Mouse (Mus musculus) skeletal muscle tissue, adult 2 months (tissue): ENCODE results near the gene Alg14.

ENCODE experiments used
- DNase-seq: peaks from one replicate; pipeline ENCODE4 v3.0.0-alpha.2; 2012; ENCODE audit warnings: low read depth, low spot score

The Alg14 gene

DNA sequence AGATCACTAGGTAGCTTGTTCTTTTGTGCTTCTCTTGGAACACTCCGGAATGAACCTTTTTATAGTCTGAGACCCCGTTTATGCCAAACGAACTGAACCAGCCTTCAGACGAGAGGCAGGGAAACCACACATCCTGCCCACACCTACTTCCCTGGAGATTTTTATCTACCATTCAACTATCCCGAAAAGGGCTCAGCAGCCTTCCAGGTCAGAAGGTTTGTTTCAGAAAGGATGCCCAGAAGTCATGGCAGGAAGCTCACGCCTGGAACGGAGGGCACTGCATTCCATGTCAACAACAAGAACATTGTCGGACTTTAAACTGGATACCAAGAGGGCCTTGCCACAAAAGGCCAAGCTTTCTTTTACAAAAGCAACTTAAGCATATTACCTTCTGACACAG lies 73.6 kb downstream of the Alg14 start:
- DNase-seq, result no peak

DNA sequence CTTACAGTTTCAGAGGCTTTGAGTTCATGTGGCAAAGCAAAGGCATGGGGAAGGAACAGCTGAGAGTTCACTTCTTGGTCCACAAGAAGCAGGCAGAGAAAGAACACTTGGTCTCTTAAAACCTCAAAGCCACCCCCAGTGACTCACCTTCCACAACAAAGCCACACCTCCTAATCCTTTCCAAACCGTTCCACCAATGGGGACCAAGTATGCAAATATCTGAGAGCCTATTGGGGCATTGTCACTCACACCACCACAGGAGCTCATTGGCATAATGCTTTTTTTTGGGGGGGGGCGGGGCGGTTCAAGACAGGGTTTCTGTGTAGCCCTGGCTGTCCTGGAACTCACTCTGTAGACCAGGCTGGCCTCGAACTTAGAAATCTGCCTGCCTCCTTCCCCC lies 77.0 kb downstream of the Alg14 start:
- no peak for DNase-seq

DNA sequence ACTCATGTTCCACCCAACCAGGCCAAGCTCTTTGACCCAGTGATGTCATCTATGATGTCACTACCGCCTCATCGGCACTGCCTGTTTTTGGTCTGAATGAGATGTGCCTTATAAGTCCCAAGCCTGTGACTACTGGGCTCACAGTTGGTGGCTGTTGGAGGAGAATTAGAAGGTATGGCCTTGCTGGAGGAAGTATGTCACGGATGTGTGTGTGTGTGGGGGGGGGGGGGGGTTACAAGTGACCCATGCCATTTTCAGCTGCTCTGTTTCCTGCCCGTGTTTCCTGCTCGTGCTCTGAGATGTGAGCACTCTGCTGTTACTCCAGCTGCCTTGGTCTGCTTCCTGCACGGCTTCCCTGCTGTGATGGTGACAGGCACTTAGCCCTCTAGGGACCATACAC lies 77.9 kb downstream of the Alg14 start:
- peak; percentile 52 for DNase-seq

DNA sequence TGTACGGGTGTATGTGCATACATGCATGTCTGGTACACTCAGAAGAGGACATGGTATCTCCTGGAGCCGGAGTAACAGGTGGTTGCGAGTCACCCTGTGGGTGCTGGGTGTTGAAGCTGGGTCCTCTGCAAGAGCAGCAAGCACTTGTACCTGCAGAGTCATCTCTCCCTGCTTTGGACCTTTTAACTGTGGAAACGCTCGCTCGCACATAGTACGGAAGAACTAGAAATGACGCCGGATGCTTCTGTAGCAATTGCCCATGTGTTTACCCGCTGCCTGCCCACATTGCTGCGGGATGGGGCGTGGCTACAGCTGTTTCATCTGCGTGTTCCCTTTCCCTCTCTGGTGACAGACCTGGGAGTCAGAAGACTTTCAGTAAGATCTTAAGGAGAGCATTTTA lies 78.7 kb downstream of the Alg14 start:
- no peak for DNase-seq

DNA sequence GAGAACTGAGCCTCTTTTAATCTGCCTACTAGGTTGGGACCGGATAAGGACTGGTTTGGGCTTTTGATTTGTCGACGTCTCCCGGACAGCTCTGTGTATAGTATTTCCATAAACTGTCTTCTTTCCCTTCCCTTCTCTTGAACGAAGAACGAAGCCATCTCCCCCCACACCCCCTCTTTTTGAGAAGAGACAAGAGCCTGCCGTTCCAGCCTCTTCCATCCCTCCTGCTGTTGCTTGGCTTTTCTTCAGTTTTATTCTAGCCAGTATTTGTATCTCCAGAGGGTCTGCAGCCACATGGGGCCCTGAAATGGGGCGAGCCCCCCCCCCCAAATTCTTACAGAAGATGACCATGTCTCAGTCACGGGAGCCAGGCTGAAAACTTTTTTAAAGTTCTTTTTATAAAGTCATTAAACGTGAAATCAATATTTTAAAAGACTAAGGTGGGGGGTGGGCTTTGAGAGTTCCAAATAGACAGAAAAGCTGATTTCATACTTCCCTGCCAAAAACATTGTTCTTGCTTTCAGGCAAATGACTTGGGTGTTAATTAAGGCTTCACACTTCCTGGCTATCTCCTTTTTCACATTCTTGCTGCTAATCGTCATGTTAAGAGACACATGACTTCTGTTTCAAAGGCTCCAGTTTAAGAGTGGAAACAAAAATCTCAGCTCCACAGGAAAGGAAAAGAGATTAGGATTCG lies 79.4 kb downstream of the Alg14 start:
- DNase-seq, result no peak

DNA sequence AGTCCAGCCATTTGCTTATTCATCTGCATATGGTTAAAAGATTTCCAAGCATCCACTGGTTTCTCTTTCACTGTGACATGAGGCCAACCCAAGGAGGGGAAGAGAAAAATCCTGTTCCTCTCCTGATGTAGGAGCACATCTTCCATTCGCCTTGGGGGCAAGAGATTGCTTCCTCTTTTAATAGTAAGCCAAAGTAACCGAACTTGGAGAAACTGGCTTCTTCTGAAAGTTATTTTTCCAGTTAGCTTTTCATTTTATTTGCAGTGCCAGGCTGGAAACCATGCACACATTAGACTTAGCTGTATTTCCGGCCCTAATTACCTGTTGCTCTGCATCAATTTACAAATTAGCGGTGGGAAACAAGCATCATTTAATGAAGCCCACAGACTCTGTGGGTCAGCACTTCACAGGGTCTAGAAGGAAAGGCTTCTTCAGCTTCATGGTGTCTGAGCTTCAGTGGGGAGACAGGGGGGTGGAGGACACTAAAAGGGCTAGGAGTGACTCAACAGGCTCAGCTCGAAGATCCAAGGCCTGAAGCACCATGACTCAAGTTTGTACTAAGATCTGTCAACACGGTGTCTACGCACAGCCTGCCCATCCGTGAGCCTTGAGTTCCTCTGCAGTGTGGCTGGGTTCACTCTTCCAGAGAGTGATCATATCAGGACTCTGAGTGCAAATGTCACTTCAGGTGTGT lies 80.1 kb downstream of the Alg14 start:
- no peak for DNase-seq

DNA sequence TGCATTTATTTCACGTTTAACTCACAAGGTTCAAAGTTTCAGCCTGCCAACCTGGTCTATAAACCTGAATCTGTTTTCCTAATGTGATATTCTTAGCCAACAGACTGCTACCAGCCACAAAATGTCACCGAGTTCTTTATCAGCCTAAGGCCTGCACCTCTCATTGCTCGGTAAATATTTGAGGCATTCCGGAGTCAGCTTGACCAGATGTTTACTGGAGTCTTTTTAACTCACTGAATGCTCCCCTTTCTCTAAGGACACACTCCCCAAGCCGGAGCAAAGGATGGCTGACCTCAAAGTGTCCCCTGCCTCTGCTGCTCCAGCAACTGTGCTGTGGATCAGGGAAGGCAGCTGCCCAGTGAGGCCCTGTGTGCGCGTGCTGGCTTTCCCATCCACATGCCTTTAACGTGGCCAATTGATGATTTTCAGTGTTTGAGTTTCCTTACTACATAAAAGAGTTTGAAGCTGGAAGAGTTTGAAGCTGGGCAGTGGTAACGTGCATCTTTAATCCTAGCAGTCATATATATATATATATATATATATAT lies 82.4 kb downstream of the Alg14 start:
- no peak for DNase-seq

DNA sequence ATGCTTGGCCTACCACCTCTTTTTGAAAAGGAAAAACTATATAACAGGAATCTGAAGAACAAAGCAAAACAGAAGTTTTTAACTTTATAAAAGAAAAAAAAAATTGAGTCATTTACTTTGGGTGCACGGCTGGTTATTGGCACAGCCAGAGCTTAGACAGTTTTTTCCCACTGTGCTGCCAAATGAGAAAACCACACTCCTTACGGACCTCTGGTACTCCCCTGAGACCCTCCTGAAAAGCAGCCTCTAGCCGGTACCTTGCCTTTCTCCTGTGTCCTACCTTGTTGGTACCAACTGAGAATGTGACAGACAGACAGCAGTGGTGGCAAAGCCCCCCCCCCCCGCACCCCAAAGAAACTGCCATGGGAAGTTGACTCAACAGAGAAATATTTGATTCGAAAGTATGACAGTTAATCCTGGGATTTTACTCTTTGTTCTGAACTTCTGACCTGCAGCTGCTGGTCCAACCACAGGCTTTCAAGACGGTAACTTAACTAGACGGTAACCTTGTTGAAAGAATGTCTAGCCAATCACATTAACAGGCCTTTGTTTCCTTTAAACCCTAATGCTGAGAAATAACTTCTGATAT lies 84.1 kb downstream of the Alg14 start:
- DNase-seq, result no peak

DNA sequence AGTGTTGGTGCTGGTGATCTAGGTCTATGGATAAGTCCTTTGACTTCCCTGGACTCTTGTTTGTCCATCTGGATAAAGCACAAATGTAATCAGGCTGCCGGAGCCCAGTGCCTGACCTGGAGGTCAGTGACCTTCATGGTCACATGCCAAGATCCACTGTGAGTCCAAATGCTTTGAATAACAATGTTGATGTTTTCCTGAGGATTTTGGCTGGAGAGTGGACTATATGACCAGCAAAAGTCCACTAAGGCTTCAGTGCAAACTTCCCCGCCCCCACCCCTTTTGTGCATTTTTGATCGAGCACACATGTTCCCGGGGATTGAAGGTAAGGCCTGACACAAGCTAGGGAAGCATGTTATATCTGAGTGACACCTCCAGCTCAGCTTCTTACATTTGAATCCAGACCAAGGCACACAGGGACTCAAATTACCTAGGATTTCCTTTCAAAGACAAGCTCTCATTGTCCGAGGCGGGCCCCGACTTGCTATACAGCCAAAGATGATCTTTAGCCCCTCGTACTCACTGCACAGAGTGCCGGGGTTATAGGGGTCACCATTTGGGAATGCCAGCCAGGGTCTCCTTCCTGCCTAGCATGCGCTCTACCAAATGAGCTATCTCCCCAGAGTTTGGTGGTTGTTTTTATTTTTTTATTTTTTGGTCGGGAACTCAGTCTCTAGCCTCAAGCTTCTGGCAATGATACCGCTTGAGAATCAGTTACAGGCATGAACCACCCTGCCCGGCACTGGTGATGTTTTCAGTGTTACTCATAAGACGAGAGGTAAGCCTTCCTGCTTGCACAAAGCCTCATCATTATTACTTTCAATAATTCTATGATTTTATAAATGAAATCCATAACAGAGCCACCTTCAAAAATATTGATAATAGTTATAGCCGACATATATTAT lies 87.4 kb downstream of the Alg14 start:
- DNase-seq, result no peak

DNA sequence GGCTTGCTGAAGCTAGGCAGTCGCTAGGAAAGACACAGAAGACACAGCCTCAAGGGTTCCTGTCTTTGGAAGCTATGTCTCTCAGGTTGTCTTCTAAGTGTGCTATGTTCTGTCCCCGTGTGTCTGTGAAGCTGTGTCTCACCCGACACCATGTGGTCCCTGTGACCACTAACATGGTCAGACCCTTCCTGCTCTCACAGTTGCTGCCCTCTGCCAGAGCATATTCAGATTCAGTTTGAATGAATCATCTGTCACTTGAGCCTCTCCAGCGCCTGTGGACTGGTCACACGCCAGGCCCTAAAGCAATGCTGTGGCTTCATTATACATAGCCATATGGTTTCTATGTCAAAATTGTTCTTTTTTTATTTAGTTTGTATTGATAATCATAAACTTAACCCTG lies 88.1 kb downstream of the Alg14 start:
- no peak for DNase-seq

DNA sequence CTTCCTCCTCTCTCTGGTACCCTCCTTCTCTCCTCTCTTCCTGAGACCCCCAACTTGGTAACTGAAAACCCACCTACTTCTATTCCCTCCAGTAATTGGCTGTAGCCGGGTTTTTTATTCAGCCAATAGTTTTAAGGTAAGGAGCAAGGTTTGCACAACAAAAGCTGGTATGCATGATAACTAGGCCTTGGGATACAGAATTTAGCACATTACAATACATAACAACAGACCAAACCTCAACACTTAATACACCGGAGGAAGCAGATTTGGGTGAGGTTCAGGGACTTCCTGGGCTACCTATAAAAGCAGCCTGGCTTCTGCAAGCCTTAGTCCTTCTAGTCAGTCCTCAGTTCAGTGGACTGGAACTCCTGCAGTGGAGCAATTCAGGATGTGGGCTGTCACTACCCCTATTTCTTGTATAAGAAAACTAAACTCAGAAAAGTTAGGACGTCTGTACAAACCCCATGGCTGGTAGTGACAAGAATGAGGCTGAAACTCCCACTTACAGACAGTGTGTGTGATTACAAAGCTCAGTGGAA lies 96.0 kb downstream of the Alg14 start:
- DNase-seq, result no peak

DNA sequence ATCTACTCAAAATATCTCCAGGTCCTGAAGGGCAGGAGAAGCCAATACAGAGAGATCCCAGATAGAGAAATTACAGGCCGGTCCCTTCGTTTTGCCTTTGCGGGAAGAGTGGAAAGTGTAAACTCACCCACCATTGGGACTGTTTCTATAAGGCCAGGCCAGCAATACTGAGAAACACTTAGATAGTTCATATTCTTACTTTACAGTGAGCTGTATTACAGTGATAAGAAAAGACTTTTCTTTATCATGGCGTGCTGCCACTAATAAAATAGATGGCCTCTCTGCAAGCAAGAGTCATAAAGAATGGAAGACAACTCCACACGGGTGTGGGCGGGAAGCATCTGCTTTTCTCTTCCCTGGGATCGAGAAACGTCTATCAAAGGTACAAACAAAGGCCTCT lies 97.8 kb downstream of the Alg14 start:
- DNase-seq, result no peak

DNA sequence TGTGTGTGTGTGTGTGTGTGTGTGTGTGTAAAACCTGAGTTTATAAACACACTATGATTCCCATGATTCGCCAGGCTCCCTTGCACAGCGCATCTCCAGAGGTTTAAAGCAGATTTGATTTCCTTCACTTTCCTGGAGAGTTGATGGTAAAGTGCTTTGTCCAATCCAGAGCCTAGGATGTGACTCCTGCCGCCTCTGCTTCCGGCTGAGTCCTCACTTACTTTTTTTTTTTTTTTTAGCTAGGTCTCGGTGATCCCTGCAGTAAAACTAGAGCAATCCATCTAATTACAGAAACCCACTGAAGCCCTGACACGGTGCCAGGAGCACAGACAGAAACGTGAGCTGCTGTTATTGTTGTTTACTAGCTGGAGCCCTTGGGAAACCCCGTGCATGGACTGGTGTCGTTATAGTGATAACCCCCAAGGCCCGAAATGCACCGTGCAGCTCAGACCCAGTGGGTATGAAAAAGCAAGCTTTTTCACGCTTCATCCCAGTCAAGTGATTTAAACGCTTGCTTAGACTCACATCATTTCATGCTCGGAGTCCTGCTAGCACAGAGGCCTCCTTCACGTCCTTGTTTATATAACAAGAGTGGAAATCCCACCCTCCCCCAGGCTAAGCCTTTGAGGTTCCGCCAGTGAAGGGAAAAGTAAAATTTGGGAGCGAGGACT lies 98.4 kb downstream of the Alg14 start:
- no peak for DNase-seq

DNA sequence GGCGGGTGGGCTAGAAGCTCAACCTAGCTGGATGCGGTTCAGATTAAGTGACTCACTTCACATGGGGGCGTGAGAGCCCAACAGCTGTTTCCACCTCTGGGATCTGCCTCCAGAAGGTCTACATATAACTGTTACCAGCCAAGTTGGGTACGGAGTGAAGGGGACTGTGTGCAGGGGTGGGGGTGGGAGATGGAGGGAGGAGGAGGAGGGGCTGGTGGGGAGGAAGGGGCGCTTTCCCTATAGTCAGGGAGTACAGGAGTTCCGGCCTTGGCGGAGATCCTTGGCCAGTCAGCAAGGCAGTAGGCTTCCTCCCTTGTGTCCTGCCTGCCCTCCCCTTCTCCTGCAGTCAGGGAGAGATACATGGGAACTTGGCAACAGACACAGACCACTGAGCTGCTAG lies 99.2 kb downstream of the Alg14 start:
- DNase-seq, result no peak

DNA sequence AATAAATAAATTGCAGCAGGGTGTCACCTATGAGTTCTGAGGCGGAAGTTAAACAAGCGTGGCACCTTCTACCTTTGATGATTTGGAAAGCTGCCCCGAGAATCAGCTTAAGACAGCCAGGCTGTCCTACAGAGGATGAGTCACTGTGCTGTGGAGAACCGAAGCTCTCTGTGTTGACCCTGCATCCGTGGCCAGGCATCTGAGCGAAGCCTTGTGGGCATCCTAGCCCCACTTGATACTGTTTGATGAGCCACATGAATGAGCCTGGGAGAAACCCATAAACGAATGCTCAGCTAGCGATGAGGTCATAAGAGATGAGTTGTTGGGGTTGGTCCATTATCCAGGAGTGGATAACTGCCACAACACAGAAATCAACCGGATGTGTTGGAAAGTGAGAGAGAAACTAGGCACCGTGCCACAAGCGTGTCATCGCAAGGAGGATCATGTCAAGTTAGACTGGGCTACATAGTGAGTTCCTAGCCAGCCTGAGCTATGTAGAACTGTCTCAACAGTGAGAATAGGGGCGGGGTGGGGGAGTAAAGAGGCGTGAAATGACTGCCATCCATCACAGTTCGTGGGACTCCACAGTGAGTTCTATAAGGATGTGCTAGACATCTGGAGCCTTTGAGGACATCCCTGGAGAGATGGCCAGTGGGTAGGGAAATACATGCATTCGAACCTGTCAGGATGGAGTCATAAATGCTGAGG lies 104.2 kb downstream of the Alg14 start:
- no peak for DNase-seq

DNA sequence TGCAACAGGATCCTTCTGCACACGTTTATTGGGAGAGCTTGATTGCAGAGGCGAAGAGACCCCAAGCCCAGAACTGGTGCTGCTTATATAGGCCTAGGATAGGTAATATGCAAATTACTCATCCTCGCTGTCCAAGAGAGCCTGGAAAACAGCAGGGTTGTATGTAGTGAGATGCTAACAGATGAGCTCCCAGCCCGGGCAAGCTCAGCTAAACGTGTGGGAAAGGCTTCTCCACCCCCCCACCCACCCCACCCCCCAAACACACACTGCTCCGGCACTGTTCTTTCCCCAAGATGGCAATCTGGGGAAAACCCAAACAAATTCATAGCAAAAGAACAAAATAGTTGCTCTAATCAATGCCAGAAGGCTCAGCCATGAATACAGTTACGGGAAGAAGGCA lies 105.0 kb downstream of the Alg14 start:
- DNase-seq, result no peak

DNA sequence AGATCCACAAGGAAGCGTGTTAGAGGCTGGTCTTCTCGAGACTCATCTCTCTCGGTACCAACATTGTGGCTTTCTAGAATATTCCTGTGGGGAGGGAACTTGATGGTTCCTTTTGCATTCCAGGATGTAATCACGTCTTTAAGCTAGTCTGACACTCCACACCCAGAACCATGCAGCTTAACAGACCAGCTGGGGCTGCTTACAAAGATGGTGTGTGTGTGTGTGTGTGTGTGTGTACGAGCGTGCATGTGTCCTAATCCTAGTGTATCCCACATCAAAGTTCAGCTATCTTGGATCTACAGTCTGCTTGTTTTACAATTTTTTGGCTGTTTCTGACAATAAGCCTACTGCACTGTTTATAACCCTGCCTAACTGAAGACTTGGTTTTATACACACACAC lies 105.4 kb downstream of the Alg14 start:
- DNase-seq, result no peak

DNA sequence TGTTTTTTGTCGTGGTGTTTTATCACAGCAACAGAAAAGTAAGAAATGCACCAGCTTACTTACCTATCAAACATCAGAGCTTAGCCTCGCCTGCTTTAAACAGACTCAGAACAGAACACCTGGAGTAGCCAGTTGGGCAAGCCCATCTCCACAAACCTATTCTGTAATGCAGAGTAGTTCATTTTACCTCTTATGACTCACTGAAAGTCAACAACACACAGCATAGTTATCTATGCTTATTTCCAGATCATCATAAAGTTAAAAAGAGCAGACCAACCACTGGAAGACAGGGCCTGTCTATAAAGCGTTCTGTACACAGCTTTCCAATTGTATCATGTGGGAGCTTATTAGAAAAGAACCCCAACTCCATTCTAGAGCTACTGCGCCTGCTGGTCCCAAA lies 109.8 kb downstream of the Alg14 start:
- DNase-seq, result no peak

DNA sequence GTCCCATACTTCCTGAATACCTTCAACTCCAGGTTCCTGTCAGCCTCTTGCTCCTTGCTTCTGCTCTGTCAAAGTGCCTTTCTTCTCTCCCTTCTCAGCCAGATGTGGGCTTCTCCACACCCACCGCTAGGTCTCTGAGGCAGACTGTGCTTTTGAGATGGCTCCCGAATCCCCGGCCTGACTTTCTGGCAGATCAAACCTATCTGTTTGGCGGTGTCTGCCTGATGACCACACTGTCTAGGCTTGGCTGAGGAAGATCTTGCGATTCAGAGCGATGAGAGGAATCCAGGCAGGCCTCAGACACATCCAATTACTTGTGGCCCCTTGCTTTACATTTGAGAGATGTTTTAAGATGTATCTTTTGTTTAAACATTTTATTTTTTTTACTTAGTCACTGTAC lies 110.5 kb downstream of the Alg14 start:
- DNase-seq, result no peak

DNA sequence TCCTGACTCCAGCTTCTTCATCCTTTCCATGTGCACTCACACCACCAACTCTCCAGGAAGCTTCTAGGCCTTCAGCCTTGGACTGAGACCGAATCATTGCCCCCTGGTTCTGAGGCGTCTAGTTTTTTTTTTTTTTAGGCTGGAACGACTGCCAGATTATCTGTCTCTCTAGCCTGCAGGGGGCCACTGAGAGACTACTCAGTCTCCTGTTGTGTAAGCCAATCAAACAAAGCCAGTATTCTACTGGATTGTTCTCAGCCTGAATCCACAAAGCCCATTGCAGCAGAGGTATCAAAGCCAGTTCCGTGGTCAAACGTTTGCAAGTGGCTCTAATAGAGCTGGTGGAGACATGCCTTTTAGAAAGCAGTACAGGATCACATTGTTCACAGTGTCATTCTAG lies 111.9 kb downstream of the Alg14 start:
- no peak for DNase-seq
